Mouse (Mus musculus) CH12.LX (cell line): ENCODE results near the gene Cd48. TPM values are rescaled to one million over a fixed set of nuclear protein-coding genes. Genes with fewer than 3 reads are reported as not detected.

Source experiments
- polyA plus RNA-seq: library from polyadenylated mRNA; unstranded; fragments of >175 nt; gene quantifications from 2 replicates; pipeline ENCODE4 v1.2.1, GENCODE M21; 2012; ENCODE audit warnings: low read depth; ENCODE audit not compliant: insufficient read length
- total RNA-seq, 2 experiments: library from RNA; depleted of rRNA; stranded (reverse); fragments of 300-350 nt in 1 of 2; fragments of >200 nt in 1 of 2; gene quantifications; 2 replicates each; pipeline ENCODE4 v1.2.3; 2012 to 2014

The Cd48 gene
- total and polyA plus RNA-seq, 3 experiments = 65.0 to 218 (median 80.3) TPM

Other genes starting within 250 kb of the Cd48 start
- 1.6 and 1.8 TPM in 2 replicates for gene F11r, start 244.5 kb upstream of the Cd48 start, total RNA-seq (2012; rRNA removed)
- gene F11r, start 244.5 kb upstream of the Cd48 start, total RNA-seq (2014; rRNA removed) = 0.74 and 1.3 TPM in 2 replicates
- gene F11r, start 244.5 kb upstream of the Cd48 start, polyA plus RNA-seq = 1.3 and 1.4 TPM in 2 replicates
- gene Alyref2, start 178.5 kb upstream of the Cd48 start, total RNA-seq (2012; rRNA removed) = 5.4 and 5.9 TPM in 2 replicates
- 4.2 and 4.6 TPM in 2 replicates for gene Alyref2, start 178.5 kb upstream of the Cd48 start, total RNA-seq (2014; rRNA removed)
- gene Alyref2, start 178.5 kb upstream of the Cd48 start, polyA plus RNA-seq = 4.9 and 5.3 TPM in 2 replicates
- gene Itln1, start 146.7 kb upstream of the Cd48 start, total RNA-seq (2012; rRNA removed) = not detected in 2 replicates
- gene Itln1, start 146.7 kb upstream of the Cd48 start, total RNA-seq (2014; rRNA removed) = not detected in 2 replicates
- gene Itln1, start 146.7 kb upstream of the Cd48 start, polyA plus RNA-seq = not detected in 2 replicates
- gene Cd244a, start 122.8 kb upstream of the Cd48 start, total RNA-seq (2012; rRNA removed) = 0.21 and 0.34 TPM in 2 replicates
- 0.45 and 0.64 TPM in 2 replicates for gene Cd244a, start 122.8 kb upstream of the Cd48 start, total RNA-seq (2014; rRNA removed)
- 0.41 and 0.74 TPM in 2 replicates for gene Cd244a, start 122.8 kb upstream of the Cd48 start, polyA plus RNA-seq
- 43.6 and 46.7 TPM in 2 replicates for gene Ly9, start 74.6 kb upstream of the Cd48 start, total RNA-seq (2012; rRNA removed)
- 53.6 and 57.8 TPM in 2 replicates for gene Ly9, start 74.6 kb upstream of the Cd48 start, total RNA-seq (2014; rRNA removed)
- gene Ly9, start 74.6 kb upstream of the Cd48 start, polyA plus RNA-seq = 68.6 and 74.4 TPM in 2 replicates
- 6.8 and 10.5 TPM in 2 replicates for gene Slamf7, start 29.0 kb upstream of the Cd48 start, total RNA-seq (2012; rRNA removed)
- 15.4 and 15.8 TPM in 2 replicates for gene Slamf7, start 29.0 kb upstream of the Cd48 start, total RNA-seq (2014; rRNA removed)
- 9.5 and 10.6 TPM in 2 replicates for gene Slamf7, start 29.0 kb upstream of the Cd48 start, polyA plus RNA-seq
- 0.34 and 0.38 TPM in 2 replicates for gene Slamf1, start 85.1 kb downstream of the Cd48 start, total RNA-seq (2012; rRNA removed)
- 0.72 and 0.81 TPM in 2 replicates for gene Slamf1, start 85.1 kb downstream of the Cd48 start, total RNA-seq (2014; rRNA removed)
- gene Slamf1, start 85.1 kb downstream of the Cd48 start, polyA plus RNA-seq = 0.78 and 0.80 TPM in 2 replicates
- gene Cd84, start 157.7 kb downstream of the Cd48 start, total RNA-seq (2012; rRNA removed) = 12.4 and 12.7 TPM in 2 replicates
- 24.3 and 31.8 TPM in 2 replicates for gene Cd84, start 157.7 kb downstream of the Cd48 start, total RNA-seq (2014; rRNA removed)
- gene Cd84, start 157.7 kb downstream of the Cd48 start, polyA plus RNA-seq = 17.4 and 18.1 TPM in 2 replicates
- 0.17 and 0.21 TPM in 2 replicates for gene Gm10521, start 213.7 kb downstream of the Cd48 start, total RNA-seq (2012; rRNA removed)
- gene Gm10521, start 213.7 kb downstream of the Cd48 start, total RNA-seq (2014; rRNA removed) = 0.13 and 0.16 TPM in 2 replicates
- gene Gm10521, start 213.7 kb downstream of the Cd48 start, polyA plus RNA-seq = 1.6 and 1.7 TPM in 2 replicates
- 50.9 and 75.8 TPM in 2 replicates for gene Slamf6, start 235.5 kb downstream of the Cd48 start, total RNA-seq (2012; rRNA removed)
- gene Slamf6, start 235.5 kb downstream of the Cd48 start, total RNA-seq (2014; rRNA removed) = 172 and 180 TPM in 2 replicates
- gene Slamf6, start 235.5 kb downstream of the Cd48 start, polyA plus RNA-seq = 124 and 127 TPM in 2 replicates